Comparison of ENCODE assay signal across 8 mouse cellular contexts in the genomic region with DNA sequence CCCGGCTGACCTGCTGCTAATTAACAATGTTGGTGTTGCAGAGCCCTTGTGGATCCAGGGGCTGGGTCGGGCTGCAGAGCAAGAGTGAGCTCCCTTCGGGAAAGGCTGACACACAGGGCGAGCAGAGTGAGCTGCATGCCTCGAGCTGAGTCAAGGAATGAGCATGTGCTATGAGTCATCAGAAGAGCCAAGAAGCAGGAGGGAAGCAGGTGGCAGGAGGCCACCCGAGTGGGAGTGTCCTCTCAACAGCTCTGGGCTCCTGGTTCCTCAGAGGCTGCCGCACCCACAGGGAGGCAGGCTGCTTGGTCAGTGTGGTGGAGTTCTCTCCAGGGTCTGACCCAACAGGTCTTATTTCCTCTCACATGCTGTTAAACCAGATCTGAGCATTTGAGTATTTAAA.
DNase-seq lines count a peak whose midpoint lies in the region; ATAC-seq and TF ChIP-seq lines count a peak whose summit lies in the region.

No protein-coding gene starts in this region.

- no peaks in the 10 kb centered on the region for H3K36me3 ChIP-seq in kidney, embryonic 14.5 days (ENCODE audit: control insufficient read depth, insufficient read depth, low read length)
- no peaks in the 10 kb centered on the region for H3K36me3 ChIP-seq in intestine, embryonic 16.5 days (ENCODE audit: control insufficient read depth, insufficient read depth, low read length)
- no peaks in the 10 kb centered on the region for H3K36me3 ChIP-seq in lung, postnatal 0 days (ENCODE audit: insufficient read depth, low read length)

- no peak overlapping the region for H3K4me3 ChIP-seq in kidney, embryonic 14.5 days (ENCODE audit: low read length)
- no peak overlapping the region for H3K4me3 ChIP-seq in intestine, embryonic 16.5 days (ENCODE audit: low read length)
- no peak overlapping the region for H3K4me3 ChIP-seq in lung, postnatal 0 days (ENCODE audit: low read depth, low read length)

- 30% methylated on average over 7 of the region's 7 CpGs for WGBS in kidney, embryonic 14.5 days
- WGBS in intestine, embryonic 16.5 days: 24% methylated on average over 7 of the region's 7 CpGs
- 20% methylated on average over 7 of the region's 7 CpGs for WGBS in lung, postnatal 0 days

- no peak for DNase-seq in kidney, postnatal 36 days
- DNase-seq in adrenal gland, postnatal 14 days: peak; percentile 85
- peak; percentile 48 to 55 for DNase-seq in gastrocnemius, adult 8-10 months (ENCODE audit: low spot score in 2 of 2)
- DNase-seq in lung, postnatal 0 days (ENCODE audit: low spot score): peak; percentile 93
- DNase-seq in T-cell, adult 2 months (ENCODE audit: low spot score): no peak
- DNase-seq in c-Kit-positive CD71-positive TER-119-positive erythroid progenitor cells, embryonic 14.5 days (ENCODE audit: low spot score): no peak

- H3K9me3 ChIP-seq in kidney, embryonic 14.5 days (ENCODE audit: control insufficient read depth, low read length): no peaks in the 10 kb centered on the region
- no peaks in the 10 kb centered on the region for H3K9me3 ChIP-seq in intestine, embryonic 16.5 days (ENCODE audit: control insufficient read depth, low read length)
- no peaks in the 10 kb centered on the region for H3K9me3 ChIP-seq in lung, postnatal 0 days (ENCODE audit: low read length)

- no peak overlapping the region for H3K4me2 ChIP-seq in kidney, embryonic 14.5 days (replicated peaks; ENCODE audit: low read depth, low read length)
- no peak overlapping the region for H3K4me2 ChIP-seq in intestine, embryonic 16.5 days (ENCODE audit: low read depth, low read length)
- H3K4me2 ChIP-seq in lung, postnatal 0 days (replicated peaks; ENCODE audit: low read depth, low read length): no peak overlapping the region

- TF ChIP-seq EP300 in lung, postnatal 0 days (IDR thresholded peaks at IDR 0.05): no peak

- TF ChIP-seq CTCF in lung, postnatal 0 days (IDR thresholded peaks at IDR 0.05): no peak

- H3K27me3 ChIP-seq in kidney, embryonic 14.5 days (ENCODE audit: control insufficient read depth, insufficient read depth, low read length): no peaks in the 10 kb centered on the region
- no peaks in the 10 kb centered on the region; the same call in 1 of the 2 replicates for H3K27me3 ChIP-seq in intestine, embryonic 16.5 days (replicated peaks; ENCODE audit: control insufficient read depth, insufficient read depth, low read length)
- H3K27me3 ChIP-seq in lung, postnatal 0 days (replicated peaks; ENCODE audit: insufficient read depth, low read length): no peaks in the 10 kb centered on the region

- peak; percentile 76; the same call in 1 of the 2 replicates for ATAC-seq in kidney, embryonic 14.5 days (ENCODE audit: low FRiP score, low TSS enrichment)
- peak; percentile 95 for ATAC-seq in intestine, embryonic 16.5 days
- peak; percentile 98 for ATAC-seq in lung, postnatal 0 days

- no peak overlapping the region for H3K9ac ChIP-seq in kidney, embryonic 14.5 days (ENCODE audit: low read depth, low read length)
- H3K9ac ChIP-seq in intestine, embryonic 16.5 days (ENCODE audit: low read depth, low read length): no peak overlapping the region
- no peak overlapping the region for H3K9ac ChIP-seq in lung, postnatal 0 days (replicated peaks; ENCODE audit: low read depth)

- H3K27ac ChIP-seq in kidney, embryonic 14.5 days (ENCODE audit: low read depth, low read length): no peak overlapping the region
- H3K27ac ChIP-seq in intestine, embryonic 16.5 days (ENCODE audit: low read length): no peak overlapping the region
- H3K27ac ChIP-seq in lung, postnatal 0 days (ENCODE audit: low read length): no peak overlapping the region

- no peaks in the 10 kb centered on the region for H3K4me1 ChIP-seq in kidney, embryonic 14.5 days (ENCODE audit: control insufficient read depth, insufficient read depth, low read length)
- H3K4me1 ChIP-seq in intestine, embryonic 16.5 days (ENCODE audit: control insufficient read depth, insufficient read depth, low read length): no peaks in the 10 kb centered on the region
- H3K4me1 ChIP-seq in lung, postnatal 0 days (ENCODE audit: insufficient read depth, low read depth, low read length): no peaks in the 10 kb centered on the region

Comparison
In these comparisons a context has a peak if more than half of its experiments do, and no peak if none do; other contexts are left out.
1. DNase-seq: peak in adrenal gland, postnatal 14 days (single experiment), gastrocnemius, adult 8-10 months (2 of 2) and lung, postnatal 0 days (single experiment); none in kidney, postnatal 36 days (0 of 2), T-cell, adult 2 months (single experiment) and c-Kit-positive CD71-positive TER-119-positive erythroid progenitor cells, embryonic 14.5 days (single experiment).
2. Peak in every context shown above with its lines, with median percentiles within 50 percentile points of each other: ATAC-seq.